Mouse (Mus musculus) megakaryocyte, embryonic 14.5 days (primary cell): Measurements from ENCODE around the gene Cilp.
"Not testable (repeated sequence)": the region's sequence is repeated elsewhere in the genome, so short reads cannot be mapped to it uniquely, and the experiment has no call there.

ENCODE experiments used
- FLI1 ChIP-seq: IDR thresholded peaks from 2 replicates; pipeline ENCODE4 v1.6.1; 2012; ENCODE audit warnings: low read length, inconsistent platforms, mixed read lengths
- GATA1 ChIP-seq: IDR thresholded peaks from 3 replicates; pipeline ENCODE4 v1.6.1; 2012; ENCODE audit warnings: mixed read lengths, low read length, inconsistent platforms, borderline replicate concordance

- TF ChIP-seq GATA1, FLI1: not testable (repeated sequence)
Observed at GRCm38 (mm10) chr9:65220398-65220797, 44.6 kb upstream of the Cilp start.
